Mouse (Mus musculus): ENCODE measurements around the gene Liph.

GRCm38 (mm10) chr16:21970536-21970935, 24.9 kb downstream of the Liph start:
- TF ChIP-seq CTCF (conservative IDR thresholded peaks at IDR 0.05; ENCODE audit: low read length) (no peak), NANOG (IDR thresholded peaks at IDR 0.05; ENCODE audit: borderline replicate concordance, low read length) (no peak), POU5F1 (IDR thresholded peaks at IDR 0.05; ENCODE audit: borderline replicate concordance, low read length) (no peak)

All from E14TG2a.4 (cell line).